Mouse (Mus musculus) T-helper 1 cell (primary cell): ENCODE data around the gene Sun2.

Experiments
- in situ Hi-C: fragments of 300-600 bp; cut with MboI, MseI; formaldehyde crosslinking; loops from one replicate; pipeline ENCODE4 v1.15.1; 2025; ENCODE audit warnings: high pct_unique_total_duplicates

Sun2 gene

DNA sequence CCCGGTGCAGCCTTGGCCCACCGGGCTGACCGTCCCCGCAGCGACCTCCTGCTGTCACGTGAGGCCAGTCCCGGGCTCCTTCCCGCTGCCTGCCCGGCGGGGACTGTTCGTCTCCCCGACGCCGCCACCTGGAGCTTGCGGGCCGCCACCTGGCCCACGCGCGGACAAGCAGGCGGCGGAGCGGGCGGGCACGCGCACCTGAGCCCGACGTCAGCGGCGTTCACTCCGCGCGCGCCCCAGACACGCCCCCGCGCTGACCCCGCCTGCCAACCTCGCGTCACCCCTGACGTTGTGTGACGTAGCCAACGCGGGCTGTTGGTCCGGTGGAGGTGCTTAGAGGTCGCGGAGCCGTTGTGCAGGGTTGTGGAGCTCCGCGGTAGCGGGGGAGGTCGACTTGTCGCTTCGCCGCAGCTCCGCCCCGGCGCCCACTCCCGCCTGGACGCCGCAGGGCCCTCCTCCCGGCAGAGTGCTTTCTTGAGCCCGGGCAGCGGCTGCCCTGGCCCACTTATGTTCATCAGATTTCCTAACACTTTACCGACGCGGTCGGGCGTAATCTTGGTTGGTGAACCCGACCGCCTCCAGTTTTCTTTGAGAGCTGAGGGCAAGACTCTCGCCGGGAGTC is 54.6 kb downstream of the Sun2 start, which contains the start of gene Josd1:
TSS of gene Josd1 (minus strand) at position 274 of the 622 bp plus-strand sequence.
- in situ Hi-C loops: loop anchor here (5.0 to 10.0 kb wide), 2 partner anchors 780 to 1193 kb away; partner anchors contain the start of gene Il2rb

DNA sequence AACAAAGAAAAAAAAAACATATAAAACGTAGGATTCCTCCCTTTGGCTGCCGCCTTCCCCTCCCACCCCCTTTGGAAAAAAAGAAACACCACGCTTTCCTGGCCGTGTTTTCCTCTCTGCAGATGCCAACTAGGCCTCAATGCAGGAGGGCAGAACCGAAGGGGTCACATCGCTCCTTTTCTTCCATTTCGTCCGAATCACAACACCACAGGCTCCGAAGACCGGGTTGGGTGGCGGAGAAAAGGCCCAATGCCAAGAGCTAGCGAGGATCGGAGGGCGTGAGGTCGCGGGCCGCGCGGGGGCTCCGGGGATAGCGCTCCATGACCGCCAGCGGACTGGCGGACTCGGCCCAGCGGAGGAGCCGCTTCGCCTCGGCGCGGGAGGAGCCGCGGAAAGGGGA is 55.2 kb downstream of the Sun2 start:
- in situ Hi-C loops: loop anchor here (5.0 to 10.0 kb wide), 2 partner anchors 780 to 1192 kb away; partner anchors contain the start of gene Il2rb

- in situ Hi-C loops: loop anchor here (5.0 to 10.0 kb wide), 2 partner anchors 779 to 1191 kb away; partner anchors contain the start of gene Il2rb
Observed at GRCm38 (mm10) chr15:79686046-79686869, 56.1 kb downstream of the Sun2 start.

- in situ Hi-C loops: loop anchor here (5.0 to 10.0 kb wide), 2 partner anchors 778 to 1190 kb away; partner anchors contain the start of gene Il2rb
Observed at GRCm38 (mm10) chr15:79685141-79685641, 57.1 kb downstream of the Sun2 start.

DNA sequence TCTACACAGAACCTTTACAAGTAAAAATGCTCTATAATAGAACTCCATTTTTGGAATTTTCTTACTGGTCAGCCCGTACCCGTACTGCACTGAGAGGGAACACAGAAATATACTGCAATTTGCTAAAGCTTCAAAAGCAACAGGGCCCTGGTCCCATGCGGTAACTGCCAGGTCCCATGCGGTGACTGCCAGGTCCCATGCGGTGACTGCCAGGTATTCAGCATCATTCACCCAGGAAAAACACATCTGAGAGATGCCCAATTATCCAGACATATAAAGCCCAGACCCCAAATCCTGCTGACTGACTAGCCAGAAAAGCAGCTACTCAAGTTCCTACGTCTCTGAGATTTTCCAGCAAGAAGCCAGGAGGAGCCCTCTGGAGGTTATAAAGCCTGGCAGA is 57.7 kb downstream of the Sun2 start:
- in situ Hi-C loops: loop anchor here (5.0 to 10.0 kb wide), 2 partner anchors 777 to 1190 kb away; partner anchors contain the start of gene Il2rb

DNA sequence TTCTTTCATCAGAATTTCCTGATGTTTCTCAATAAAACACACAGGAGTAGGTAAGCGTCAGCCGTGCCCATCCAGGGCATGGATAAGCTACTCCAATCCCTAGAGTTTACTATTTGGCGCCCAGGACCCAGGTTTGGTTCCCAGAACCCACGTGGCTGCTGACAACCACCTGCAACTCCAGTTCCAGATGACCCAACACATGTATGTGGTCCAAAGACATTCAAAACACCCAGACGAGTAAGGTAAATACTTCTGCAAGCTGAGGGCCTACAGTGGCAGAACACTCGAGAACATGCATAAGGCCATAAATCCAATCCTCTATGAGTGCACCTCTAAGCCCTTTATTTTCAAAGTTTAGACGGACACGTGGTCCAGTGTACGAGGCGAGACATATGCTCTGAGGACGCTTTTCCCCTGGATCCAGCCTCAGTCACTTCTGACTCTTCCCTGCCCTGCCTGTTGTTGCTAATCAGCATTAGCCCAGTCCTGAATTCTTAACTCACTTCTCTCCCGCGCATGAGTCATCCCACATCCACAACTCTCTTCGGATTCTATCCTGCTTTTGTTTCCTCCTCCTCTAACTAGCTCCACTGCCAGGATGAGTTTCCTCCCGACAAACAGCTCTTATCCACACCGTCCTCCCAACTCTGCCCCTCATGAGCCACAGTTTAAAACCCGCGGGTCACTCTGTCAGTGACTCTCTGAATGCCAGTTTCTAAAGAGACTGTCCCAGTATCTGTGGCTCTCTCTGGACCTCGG is 58.5 kb downstream of the Sun2 start:
- in situ Hi-C loops: loop anchor here (10.0 kb wide), 1 partner anchor 1189 kb away; the partner anchor contains the start of gene Il2rb

GRCm38 (mm10) chr15:79683146-79683545 is 59.2 kb downstream of the Sun2 start:
- in situ Hi-C loops: loop anchor here (10.0 kb wide), 1 partner anchor 1188 kb away; the partner anchor contains the start of gene Il2rb

- in situ Hi-C loops: loop anchor here (10.0 kb wide), 1 partner anchor 1187 kb away; the partner anchor contains the start of gene Il2rb
Observed at GRCm38 (mm10) chr15:79681973-79682372, 60.4 kb downstream of the Sun2 start.

GRCm38 (mm10) chr15:79677936-79678335 is 64.4 kb downstream of the Sun2 start:
- in situ Hi-C loops: no loop called here
